Mouse (Mus musculus) myocyte (in vitro differentiated cells): Measurements from ENCODE around the gene Pole3. TPM values are rescaled to one million over a fixed set of nuclear protein-coding genes. Genes with fewer than 3 reads are reported as not detected.

Experiments used
- H3K27me3 ChIP-seq: one replicate; pipeline ENCODE4 v1.6.1; 2011; ENCODE audit not compliant: control insufficient read depth, insufficient read depth, insufficient read length
- H3K36me3 ChIP-seq: one replicate; pipeline ENCODE4 v1.6.1; 2011; ENCODE audit not compliant: control insufficient read depth, insufficient read depth
- H3K4me2 ChIP-seq: one replicate; pipeline ENCODE4 v1.6.1; 2011; ENCODE audit warnings: low read depth, control low read depth
- H3K4me3 ChIP-seq: one replicate; pipeline ENCODE4 v1.5.1; 2011; ENCODE audit warnings: mild to moderate bottlenecking, control low read depth, moderate library complexity
- H3K79me2 ChIP-seq: one replicate; pipeline ENCODE4 v1.6.1; 2011; ENCODE audit not compliant: control insufficient read depth, insufficient read depth
- H3ac ChIP-seq: one replicate; pipeline ENCODE4 v1.6.1; 2011; ENCODE audit not compliant: control insufficient read depth, insufficient read length
- CEBPB ChIP-seq: IDR thresholded peaks from 2 replicates; pipeline ENCODE4 v1.6.1; 2011; ENCODE audit warnings: mild to moderate bottlenecking, moderate library complexity; ENCODE audit not compliant: poor library complexity, insufficient read depth, severe bottlenecking
- E2F4 ChIP-seq: IDR thresholded peaks from one replicate; pipeline ENCODE4 v1.6.1; 2011; ENCODE audit warnings: mild to moderate bottlenecking, control low read depth, moderate library complexity; ENCODE audit not compliant: insufficient read depth
- MAX ChIP-seq: IDR thresholded peaks from one replicate; pipeline ENCODE4 v1.6.1; 2011; ENCODE audit warnings: low read depth, mild to moderate bottlenecking, control low read depth
- MYOD1 ChIP-seq, 3 experiments: IDR thresholded peaks; one replicate each; pipeline ENCODE4 v1.6.1; 2011; ENCODE audit warnings: control low read depth in 2 of 3, low read depth in 2 of 3, mild to moderate bottlenecking in 2 of 3, moderate library complexity in 1 of 3; ENCODE audit not compliant: insufficient read length in 2 of 3, control insufficient read depth in 1 of 3
- MYOG ChIP-seq, 3 experiments: IDR thresholded peaks; one replicate each; pipeline ENCODE4 v1.6.1; 2011; ENCODE audit warnings: control low read depth in 2 of 3, low read depth in 2 of 3, mild to moderate bottlenecking in 2 of 3; ENCODE audit not compliant: insufficient read length in 2 of 3, control insufficient read depth in 1 of 3, insufficient read depth in 1 of 3
- POLR2A ChIP-seq: IDR thresholded peaks from one replicate; pipeline ENCODE4 v1.6.1; 2011; ENCODE audit warnings: low read depth, mild to moderate bottlenecking, control low read depth, moderate library complexity; ENCODE audit not compliant: insufficient read length
- POLR2AphosphoS2 ChIP-seq: IDR thresholded peaks from one replicate; pipeline ENCODE4 v1.6.1; 2011; ENCODE audit warnings: low read depth, control low read depth; ENCODE audit not compliant: insufficient read length
- REST ChIP-seq: IDR thresholded peaks from one replicate; pipeline ENCODE4 v1.6.1; 2011; ENCODE audit warnings: mild to moderate bottlenecking, control low read depth, moderate library complexity; ENCODE audit not compliant: insufficient read depth, insufficient read length
- SRF ChIP-seq: IDR thresholded peaks from one replicate; pipeline ENCODE4 v1.6.1; 2011; ENCODE audit warnings: low read depth; ENCODE audit not compliant: control insufficient read depth, insufficient read length
- TCF12 ChIP-seq: IDR thresholded peaks from one replicate; pipeline ENCODE4 v1.6.1; 2011; ENCODE audit warnings: mild to moderate bottlenecking, control low read depth; ENCODE audit not compliant: poor library complexity, insufficient read depth, severe bottlenecking
- TCF3 ChIP-seq: IDR thresholded peaks from one replicate; pipeline ENCODE4 v1.6.1; 2011; ENCODE audit warnings: low read depth, control low read depth; ENCODE audit not compliant: insufficient read length
- USF1 ChIP-seq: IDR thresholded peaks from one replicate; pipeline ENCODE4 v1.6.1; 2011; ENCODE audit warnings: low read depth, mild to moderate bottlenecking, control low read depth, moderate library complexity
- polyA plus RNA-seq: library from polyadenylated mRNA; unstranded; fragments of >200 nt; fragmentation: generic; extraction: Trizol; gene quantifications from one replicate; pipeline ENCODE4 v1.2.1, GENCODE M21; 2012; ENCODE audit warnings: missing spikeins

The Pole3 gene
- polyA plus RNA-seq, 1 experiment: 37.3 TPM

DNA sequence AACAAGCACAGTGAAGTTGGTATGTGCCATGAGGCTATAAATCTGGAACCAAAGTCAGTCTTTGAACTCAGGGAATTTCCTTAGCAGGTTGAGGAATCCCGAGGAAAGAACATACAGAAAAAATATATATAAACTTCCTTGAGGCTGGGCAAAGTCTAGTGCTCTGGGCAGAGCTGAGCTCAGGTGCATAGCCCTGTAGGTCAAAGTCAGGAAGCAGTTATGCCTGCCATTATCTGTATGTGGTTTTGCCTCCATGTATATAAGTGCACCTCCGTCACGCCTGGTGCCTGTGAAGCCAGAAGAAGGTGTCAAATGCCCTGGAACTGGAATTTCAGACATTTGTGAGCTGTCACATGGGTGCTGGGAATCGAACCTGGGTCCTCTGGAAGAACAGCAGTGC lies 24.1 kb downstream of the Pole3 start:
- Histone ChIP-seq H3ac (no peak overlapping the region), H3K27me3 (no peaks in the 10 kb centered on the region), H3K4me3 (peak overlapping the region; percentile 43), H3K79me2 (no peaks in the 10 kb centered on the region), H3K36me3 (no peaks in the 10 kb centered on the region), H3K4me2 (peak overlapping the region; percentile 74)
- TF ChIP-seq MYOG (IDR thresholded peaks at IDR 0.05; ENCODE audit: control insufficient read depth in 1 of 3, insufficient read depth in 1 of 3, insufficient read length in 2 of 3, low read depth in 2 of 3) (no peak), POLR2AphosphoS2 (no peak), TCF3 (no peak), MAX (no peak), USF1 (no peak), REST (no peak), POLR2A (no peak), CEBPB (no peak), TCF12 (no peak), E2F4 (no peak)

DNA sequence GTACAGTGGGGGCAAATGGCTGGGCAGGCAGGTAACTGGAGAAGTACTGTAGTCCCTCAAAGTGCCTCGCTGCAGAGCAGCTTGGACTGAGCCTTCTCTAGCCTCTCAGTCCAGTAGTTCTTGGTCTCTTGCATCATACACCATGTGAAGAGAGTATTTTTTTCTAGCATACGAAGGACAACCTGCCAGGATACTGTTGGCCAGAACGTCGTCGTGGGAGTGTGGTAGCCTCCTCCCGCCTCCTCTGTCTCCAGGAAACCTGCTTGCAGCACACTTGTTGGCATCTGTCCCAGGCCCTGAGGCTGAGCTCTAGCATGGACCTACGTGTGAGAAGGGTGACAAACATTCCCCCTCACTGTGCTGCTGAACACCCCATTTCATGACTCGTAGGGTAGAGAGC lies 28.1 kb downstream of the Pole3 start:
- H3K36me3 ChIP-seq: no peaks in the 10 kb centered on the region
- peak overlapping the region; percentile 34 for H3K4me2 ChIP-seq
- H3ac ChIP-seq: no peak overlapping the region
- TF ChIP-seq REST (no peak), CEBPB (peak; percentile 73; the same call in 1 of the 2 replicates), MAX (peak; percentile 61)
- H3K79me2 ChIP-seq: no peaks in the 10 kb centered on the region
- H3K4me3 ChIP-seq: no peak overlapping the region
- H3K27me3 ChIP-seq: no peaks in the 10 kb centered on the region

DNA sequence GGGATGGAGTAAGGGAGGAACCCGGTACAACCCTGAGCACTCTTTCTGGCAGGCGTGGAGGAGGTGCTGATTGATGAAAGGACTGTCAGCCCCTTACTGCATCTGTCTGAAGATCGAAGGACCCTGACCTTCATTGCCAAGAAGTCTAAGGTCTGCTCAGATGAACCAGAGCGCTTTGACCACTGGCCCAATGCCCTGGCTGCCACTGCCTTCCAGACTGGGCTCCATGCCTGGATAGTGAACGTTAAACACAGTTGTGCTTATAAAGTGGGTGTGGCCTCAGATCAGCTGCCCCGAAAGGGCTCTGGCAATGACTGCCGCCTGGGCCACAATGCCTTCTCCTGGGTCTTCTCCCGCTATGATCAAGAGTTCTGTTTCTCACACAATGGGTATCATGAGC lies 28.9 kb downstream of the Pole3 start:
- TF ChIP-seq USF1 (no peak), MYOG (IDR thresholded peaks at IDR 0.05; ENCODE audit: control insufficient read depth in 1 of 3, insufficient read depth in 1 of 3, insufficient read length in 2 of 3, low read depth in 2 of 3) (peak in 1 of 3 experiments; percentile 34), TCF12 (no peak)
- H3ac ChIP-seq: no peak overlapping the region
- H3K27me3 ChIP-seq: no peaks in the 10 kb centered on the region
- peak overlapping the region; percentile 34 for H3K4me2 ChIP-seq
- no peaks in the 10 kb centered on the region for H3K36me3 ChIP-seq
- H3K4me3 ChIP-seq: no peak overlapping the region
- no peaks in the 10 kb centered on the region for H3K79me2 ChIP-seq

DNA sequence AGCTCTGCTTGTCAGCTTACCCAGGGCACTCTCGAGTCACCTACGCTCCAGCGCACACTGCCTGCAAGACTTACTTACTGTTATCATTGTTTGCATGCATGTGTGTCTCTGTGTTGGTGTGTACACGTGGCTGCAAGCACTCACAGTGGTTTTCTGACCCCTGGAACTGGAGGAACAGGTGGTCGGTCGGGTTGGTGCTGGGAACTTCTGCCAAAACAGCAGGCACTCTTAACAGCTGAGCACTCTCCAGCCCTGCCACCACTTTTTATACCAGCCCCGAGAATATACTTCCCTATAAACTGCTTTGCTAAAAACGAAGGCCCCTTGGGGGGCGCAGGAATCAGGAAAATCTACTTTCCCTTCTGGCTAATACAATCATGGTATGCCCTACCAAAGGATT lies 30.6 kb downstream of the Pole3 start:
- H3K36me3 ChIP-seq: no peaks in the 10 kb centered on the region
- no peaks in the 10 kb centered on the region for H3K79me2 ChIP-seq
- H3K4me2 ChIP-seq: peak overlapping the region; percentile 5
- H3K4me3 ChIP-seq: no peak overlapping the region
- no peak for TF ChIP-seq USF1
- no peak for TF ChIP-seq TCF3
- TF ChIP-seq TCF12: peak; percentile 77
- TF ChIP-seq MYOG (IDR thresholded peaks at IDR 0.05; ENCODE audit: control insufficient read depth in 1 of 3, insufficient read depth in 1 of 3, insufficient read length in 2 of 3, low read depth in 2 of 3): peak in 1 of 3 experiments; percentile 87
- TF ChIP-seq POLR2AphosphoS2: no peak
- TF ChIP-seq SRF: no peak
- no peak for TF ChIP-seq MAX
- no peak for TF ChIP-seq POLR2A
- no peak for TF ChIP-seq CEBPB
- TF ChIP-seq REST: no peak
- TF ChIP-seq MYOD1 (IDR thresholded peaks at IDR 0.05; ENCODE audit: control insufficient read depth in 1 of 3, insufficient read length in 2 of 3, low read depth in 2 of 3): peak in 1 of 3 experiments; percentile 66
- no peak for TF ChIP-seq E2F4
- no peak overlapping the region for H3ac ChIP-seq
- no peaks in the 10 kb centered on the region for H3K27me3 ChIP-seq

DNA sequence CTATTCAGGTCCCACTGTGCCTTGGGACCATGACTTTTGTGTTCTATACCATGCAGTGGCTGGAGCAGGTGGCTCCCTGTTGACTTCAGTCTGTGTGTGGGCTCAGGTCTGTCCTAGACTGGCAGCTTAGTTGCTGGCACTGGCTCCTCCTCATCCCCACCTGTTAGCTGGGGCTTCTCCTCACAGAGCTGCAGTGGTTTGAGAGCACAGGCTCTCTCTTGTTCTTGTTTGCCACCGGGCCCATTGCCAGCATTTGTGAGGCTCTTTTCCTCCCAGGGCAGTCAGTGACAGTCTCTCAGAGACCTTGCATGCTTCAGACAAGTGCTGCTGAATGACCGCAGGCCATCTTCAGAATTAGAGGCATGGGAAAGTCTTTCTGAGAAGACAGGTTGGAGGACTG lies 32.2 kb downstream of the Pole3 start:
- no peak for TF ChIP-seq USF1
- TF ChIP-seq SRF: no peak
- no peak for TF ChIP-seq REST
- no peak for TF ChIP-seq TCF12
- no peak for TF ChIP-seq TCF3
- no peak for TF ChIP-seq CEBPB
- TF ChIP-seq MAX: no peak
- no peak for TF ChIP-seq POLR2A
- Histone ChIP-seq H3K79me2 (no peaks in the 10 kb centered on the region), H3ac (no peak overlapping the region), H3K27me3 (no peaks in the 10 kb centered on the region), H3K4me2 (no peak overlapping the region), H3K36me3 (no peaks in the 10 kb centered on the region), H3K4me3 (no peak overlapping the region)

DNA sequence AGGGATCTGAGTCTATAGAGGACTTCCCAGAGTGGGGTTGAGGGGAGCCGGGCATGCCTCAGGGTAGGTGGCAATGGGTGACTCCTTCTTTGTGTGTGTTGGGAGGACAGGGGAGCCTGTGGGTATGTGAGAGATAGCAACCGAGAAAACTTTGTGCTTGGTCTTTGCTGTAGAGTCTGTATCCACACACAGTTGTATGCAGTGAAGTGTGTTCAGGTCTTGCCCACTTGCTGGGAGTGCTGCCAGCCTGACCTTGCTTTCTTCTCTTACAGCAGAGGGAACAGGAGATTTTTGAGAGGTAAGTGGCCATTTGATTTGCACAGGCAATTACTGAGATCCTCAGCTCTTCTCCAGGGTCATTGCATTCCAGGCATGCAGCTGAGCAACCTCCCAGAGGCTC lies 37.0 kb downstream of the Pole3 start:
- H3ac ChIP-seq: no peak overlapping the region
- no peaks in the 10 kb centered on the region for H3K79me2 ChIP-seq
- H3K4me3 ChIP-seq: no peak overlapping the region
- no peak for TF ChIP-seq MYOG (IDR thresholded peaks at IDR 0.05; ENCODE audit: control insufficient read depth in 1 of 3, insufficient read depth in 1 of 3, insufficient read length in 2 of 3, low read depth in 2 of 3)
- TF ChIP-seq POLR2A: no peak
- no peak for TF ChIP-seq USF1
- no peak for TF ChIP-seq POLR2AphosphoS2
- TF ChIP-seq TCF12: no peak
- TF ChIP-seq E2F4: no peak
- H3K36me3 ChIP-seq: no peaks in the 10 kb centered on the region
- H3K4me2 ChIP-seq: no peak overlapping the region
- H3K27me3 ChIP-seq: no peaks in the 10 kb centered on the region
